Mouse (Mus musculus): Measurements from ENCODE around the gene Mrpl55. TPM values are rescaled to one million over a fixed set of nuclear protein-coding genes. Genes with fewer than 3 reads are reported as not detected.

Gene Mrpl55
- polyA plus RNA-seq, 1 experiment: 36.0 TPM

DNA sequence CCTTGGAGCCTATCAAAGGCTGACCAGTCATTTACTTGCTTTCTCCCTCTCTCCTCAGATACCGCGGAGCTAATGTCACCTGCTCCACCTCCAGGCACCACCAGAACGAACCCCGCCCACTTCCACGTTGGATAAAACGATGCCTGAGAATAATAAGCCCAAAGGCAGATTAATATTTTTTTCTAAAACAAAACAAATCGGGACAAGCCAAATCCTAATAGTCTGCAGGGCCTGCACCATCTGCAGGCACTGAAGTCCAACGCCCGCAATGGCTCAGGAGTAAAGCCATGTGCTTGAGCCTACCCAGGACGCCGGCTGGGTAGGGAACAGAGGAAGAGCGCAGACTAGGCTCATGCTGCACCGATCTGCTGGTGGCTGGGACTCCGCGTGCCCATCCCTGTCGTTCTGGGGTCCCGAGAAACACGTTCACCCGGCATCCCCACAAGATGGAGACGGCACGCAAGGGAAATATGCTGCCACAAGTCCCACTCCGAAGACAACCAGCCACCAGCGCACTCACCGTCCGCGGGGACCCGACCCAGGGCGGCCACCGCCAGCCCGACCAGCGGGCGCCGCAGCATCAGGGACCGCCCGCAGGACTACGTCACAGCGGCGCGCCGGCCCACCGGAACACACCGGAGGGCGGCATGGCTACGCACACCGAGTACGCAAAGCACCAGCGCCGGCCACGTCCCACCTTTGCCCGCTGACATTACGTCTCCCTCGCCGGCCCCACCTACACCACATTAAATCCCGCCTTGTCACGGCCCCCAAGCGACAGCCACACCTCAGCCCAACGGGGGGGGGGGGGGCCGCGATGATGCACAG, 10.8 kb upstream of the Mrpl55 start:
- WGBS: under 1% methylated on average over 59 of the region's 59 CpGs
- TF ChIP-seq POLR2A (IDR thresholded peaks at IDR 0.05; ENCODE audit: low read depth, low read length) (peak; percentile 70), CTCF (IDR thresholded peaks at IDR 0.05; ENCODE audit: extremely low read depth, insufficient read length, insufficient replicate concordance, low read depth, low read length) (no peak)
- peak overlapping the region; percentile 97 for H3K27ac ChIP-seq (ENCODE audit: insufficient read depth, low read depth, low read length)
- H3K4me1 ChIP-seq (ENCODE audit: control insufficient read depth, insufficient read depth, insufficient read length, low read length): peaks cover 16% of the 10 kb centered on the region
- H3K27me3 ChIP-seq (ENCODE audit: control insufficient read depth, insufficient read depth, low read length): no peaks in the 10 kb centered on the region
- H3K36me3 ChIP-seq (ENCODE audit: control insufficient read depth, insufficient read depth, low read length): peaks cover 2% of the 10 kb centered on the region
- peak overlapping the region; percentile 90 for H3K4me3 ChIP-seq (ENCODE audit: low read depth, low read length)

DNA sequence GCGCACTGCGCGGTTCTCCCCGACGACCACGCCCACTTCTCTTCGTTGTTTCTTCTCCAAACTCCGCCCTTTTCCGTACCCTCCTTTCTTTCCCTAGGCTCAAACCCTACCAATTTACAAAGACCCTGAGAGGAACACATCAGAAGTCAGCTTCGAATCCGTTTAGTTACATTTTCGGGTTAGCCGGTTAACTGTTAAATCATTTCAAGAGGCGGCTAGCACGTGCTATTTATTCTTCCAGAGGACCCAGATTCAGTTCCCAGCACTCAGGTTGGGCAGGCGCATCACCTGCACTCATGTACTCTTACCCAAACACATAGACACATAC, 10.3 kb upstream of the Mrpl55 start, which contains the start of gene Guk1:
Guk1 (minus strand) TSS at position 154 of the 328 bp plus-strand sequence.
- Histone ChIP-seq H3K27ac (ENCODE audit: insufficient read depth, low read depth, low read length) (peak within 1 kb of the TSS; percentile 97), H3K4me3 (ENCODE audit: low read depth, low read length) (peak within 1 kb of the TSS; percentile 90), H3K36me3 (ENCODE audit: control insufficient read depth, insufficient read depth, low read length) (no peaks in the 10 kb centered on the region), H3K4me1 (ENCODE audit: control insufficient read depth, insufficient read depth, insufficient read length, low read length) (peaks cover 11% of the 10 kb centered on the region), H3K27me3 (ENCODE audit: control insufficient read depth, insufficient read depth, low read length) (no peaks in the 10 kb centered on the region)
- TF ChIP-seq POLR2A (IDR thresholded peaks at IDR 0.05; ENCODE audit: low read depth, low read length): no peak
- TF ChIP-seq CTCF (IDR thresholded peaks at IDR 0.05; ENCODE audit: extremely low read depth, insufficient read length, insufficient replicate concordance, low read depth, low read length): no peak
- 4% methylated on average over 16 of the region's 16 CpGs for WGBS

DNA sequence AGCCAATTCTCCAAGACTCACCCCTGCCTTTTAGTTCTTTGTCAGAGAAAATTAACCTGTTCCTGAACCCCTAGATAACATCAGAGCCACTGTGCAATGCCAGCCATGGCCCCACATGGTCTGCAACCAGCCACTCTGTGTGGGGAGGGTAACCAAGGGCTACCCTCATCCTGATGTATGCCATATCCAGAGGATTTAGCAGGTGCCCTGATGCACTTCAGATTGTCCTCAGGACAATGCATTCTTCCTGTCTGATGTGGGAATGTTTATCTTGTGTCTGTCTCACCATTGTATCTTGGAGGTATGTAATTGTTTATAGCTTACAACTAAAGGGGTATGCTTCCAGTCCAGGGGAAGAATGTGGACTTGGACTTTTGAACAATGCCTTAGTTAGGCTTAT, 6.1 kb upstream of the Mrpl55 start:
- H3K4me1 ChIP-seq (ENCODE audit: control insufficient read depth, insufficient read depth, insufficient read length, low read length): peaks cover 3% of the 10 kb centered on the region; the same call in 1 of the 2 replicates
- H3K4me3 ChIP-seq (ENCODE audit: low read depth, low read length): no peak overlapping the region
- H3K36me3 ChIP-seq (ENCODE audit: control insufficient read depth, insufficient read depth, low read length): no peaks in the 10 kb centered on the region
- no peak overlapping the region for H3K27ac ChIP-seq (ENCODE audit: insufficient read depth, low read depth, low read length)
- TF ChIP-seq POLR2A (IDR thresholded peaks at IDR 0.05; ENCODE audit: low read depth, low read length): no peak
- TF ChIP-seq CTCF (IDR thresholded peaks at IDR 0.05; ENCODE audit: extremely low read depth, insufficient read length, insufficient replicate concordance, low read depth, low read length): no peak
- H3K27me3 ChIP-seq (ENCODE audit: control insufficient read depth, insufficient read depth, low read length): no peaks in the 10 kb centered on the region

DNA sequence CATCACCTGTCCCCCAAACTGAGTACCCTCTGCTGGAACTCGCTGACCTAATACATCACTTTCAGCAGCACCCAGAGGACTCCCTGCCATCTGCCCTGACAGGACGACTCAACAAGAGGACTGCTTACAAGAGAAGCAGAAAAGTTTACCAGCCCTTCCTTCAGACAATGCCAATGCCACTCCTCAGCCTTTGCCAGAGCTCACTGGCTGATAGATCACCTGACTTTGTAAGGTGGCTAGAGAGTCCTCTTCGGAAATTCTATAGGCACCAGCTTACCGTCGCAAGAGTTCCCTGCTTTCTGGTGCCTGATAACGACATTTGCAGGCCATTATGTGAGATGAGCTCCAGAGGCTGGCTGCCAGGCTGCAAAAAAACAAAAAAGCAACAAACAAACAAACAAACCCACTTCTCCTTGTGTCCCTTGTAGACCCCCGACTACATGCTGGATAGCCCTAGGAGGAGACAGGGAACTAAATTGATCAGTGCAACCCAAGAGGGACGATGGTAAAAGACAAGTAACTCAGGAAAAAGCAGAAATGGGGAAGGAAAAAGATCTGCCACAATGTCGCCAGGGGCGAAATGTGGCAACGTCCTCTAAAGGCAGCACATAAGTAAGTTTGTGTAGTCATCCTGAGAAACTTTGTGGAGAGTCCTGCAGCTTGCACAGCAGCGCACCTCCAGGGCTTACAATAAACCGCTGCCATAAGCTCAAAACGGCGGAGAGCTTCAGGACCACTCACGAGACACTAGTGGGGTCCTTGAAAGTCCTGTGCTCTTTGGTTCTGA, 877 bp upstream of the Mrpl55 start:
- H3K27ac ChIP-seq (ENCODE audit: insufficient read depth, low read depth, low read length): peak overlapping the region; percentile 74; the same call in 1 of the 2 replicates
- WGBS: 20% methylated on average over 16 of the region's 16 CpGs
- peaks cover 16% of the 10 kb centered on the region for H3K36me3 ChIP-seq (ENCODE audit: control insufficient read depth, insufficient read depth, low read length)
- H3K4me1 ChIP-seq (ENCODE audit: control insufficient read depth, insufficient read depth, insufficient read length, low read length): peaks cover 8% of the 10 kb centered on the region; the same call in 1 of the 2 replicates
- TF ChIP-seq POLR2A (IDR thresholded peaks at IDR 0.05; ENCODE audit: low read depth, low read length) (no peak), CTCF (IDR thresholded peaks at IDR 0.05; ENCODE audit: extremely low read depth, insufficient read length, insufficient replicate concordance, low read depth, low read length) (no peak)
- H3K4me3 ChIP-seq (ENCODE audit: low read depth, low read length): peak overlapping the region; percentile 87
- no peaks in the 10 kb centered on the region for H3K27me3 ChIP-seq (ENCODE audit: control insufficient read depth, insufficient read depth, low read length)

DNA sequence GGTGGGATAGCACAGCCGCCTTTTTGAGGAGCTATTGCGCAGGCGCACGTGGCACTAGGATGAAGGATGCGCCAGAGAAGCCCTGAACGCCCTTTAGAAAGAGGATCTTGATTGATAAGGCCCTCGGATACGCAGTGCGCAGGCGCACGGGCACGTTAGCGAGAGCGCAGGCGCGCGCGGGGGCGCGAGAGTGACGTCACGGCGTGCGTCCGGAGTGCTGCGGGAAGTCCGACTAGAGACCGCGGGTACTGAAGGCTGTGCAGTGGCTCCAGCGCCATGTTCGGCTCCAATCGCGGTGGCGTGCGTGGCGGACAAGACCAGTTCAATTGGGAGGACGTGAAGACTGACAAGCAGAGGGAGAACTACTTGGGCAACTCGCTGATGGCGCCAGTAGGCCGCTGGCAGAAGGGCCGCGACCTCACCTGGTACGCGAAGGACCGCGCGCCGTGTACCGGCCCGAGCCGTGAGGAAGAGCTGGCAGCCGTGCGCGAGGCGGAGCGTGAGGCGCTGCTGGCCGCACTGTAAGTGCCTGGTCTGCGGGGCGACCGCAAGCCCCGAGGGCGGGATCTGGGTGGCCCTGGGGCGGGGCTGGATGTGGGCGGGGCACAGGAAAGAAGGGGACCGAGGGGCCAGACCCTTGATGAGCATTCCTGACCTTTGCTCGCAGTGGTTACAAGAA, 6.0 kb downstream of the Mrpl55 start, which contains the start of gene 2310033P09Rik:
2310033P09Rik (plus strand) TSS at position 169 of the 679 bp plus-strand sequence.
- Histone ChIP-seq H3K27me3 (ENCODE audit: control insufficient read depth, insufficient read depth, low read length) (no peaks in the 10 kb centered on the region), H3K4me1 (ENCODE audit: control insufficient read depth, insufficient read depth, insufficient read length, low read length) (peaks cover 10% of the 10 kb centered on the region), H3K27ac (ENCODE audit: insufficient read depth, low read depth, low read length) (peak within 1 kb of the TSS; percentile 97), H3K4me3 (ENCODE audit: low read depth, low read length) (peak within 1 kb of the TSS; percentile 89), H3K36me3 (ENCODE audit: control insufficient read depth, insufficient read depth, low read length) (peaks cover 48% of the 10 kb centered on the region)
- WGBS: under 1% methylated on average over 67 of the region's 67 CpGs
- TF ChIP-seq POLR2A (IDR thresholded peaks at IDR 0.05; ENCODE audit: low read depth, low read length): peak; percentile 32; the same call in 1 of the 2 replicates
- no peak for TF ChIP-seq CTCF (IDR thresholded peaks at IDR 0.05; ENCODE audit: extremely low read depth, insufficient read length, insufficient replicate concordance, low read depth, low read length)

DNA sequence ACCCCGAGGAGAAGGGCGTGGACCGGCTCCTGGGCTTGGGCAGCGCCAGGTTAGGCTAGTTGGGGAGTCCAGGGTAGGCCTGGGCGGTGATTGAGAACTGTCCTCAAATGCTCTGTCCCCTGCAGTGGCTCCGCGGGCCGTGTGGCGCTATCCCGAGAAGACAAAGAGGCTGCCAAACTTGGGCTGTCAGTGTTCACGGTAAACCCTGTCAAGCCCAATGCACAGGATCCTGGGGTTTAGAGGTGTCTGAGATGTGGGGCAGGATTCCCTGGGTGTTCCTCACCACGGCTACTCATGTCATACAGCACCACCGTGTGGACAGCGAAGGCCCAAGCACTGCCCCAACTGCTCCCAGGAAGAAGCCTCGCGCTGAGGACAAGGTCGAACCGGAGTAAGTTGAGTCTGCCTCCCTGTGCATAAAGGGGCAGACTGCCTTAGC, 6.7 kb downstream of the Mrpl55 start:
- Histone ChIP-seq H3K36me3 (ENCODE audit: control insufficient read depth, insufficient read depth, low read length) (peaks cover 50% of the 10 kb centered on the region), H3K27me3 (ENCODE audit: control insufficient read depth, insufficient read depth, low read length) (no peaks in the 10 kb centered on the region), H3K27ac (ENCODE audit: insufficient read depth, low read depth, low read length) (peak overlapping the region; percentile 71), H3K4me3 (ENCODE audit: low read depth, low read length) (peak overlapping the region; percentile 89), H3K4me1 (ENCODE audit: control insufficient read depth, insufficient read depth, insufficient read length, low read length) (peaks cover 10% of the 10 kb centered on the region)
- 5% methylated on average over 18 of the region's 18 CpGs for WGBS
- TF ChIP-seq CTCF (IDR thresholded peaks at IDR 0.05; ENCODE audit: extremely low read depth, insufficient read length, insufficient replicate concordance, low read depth, low read length): peak; percentile 68; the same call in 1 of the 2 replicates
- TF ChIP-seq POLR2A (IDR thresholded peaks at IDR 0.05; ENCODE audit: low read depth, low read length): 0 out of 2 replicates have a peak, but pooled peaks have one; percentile 22

Measured in small intestine, adult 2 months (tissue).